Mouse (Mus musculus): ENCODE data around the gene Tmem94. TPM values are rescaled to one million over a fixed set of nuclear protein-coding genes. Genes with fewer than 3 reads are reported as not detected.
"Not testable (repeated sequence)": the region's sequence is repeated elsewhere in the genome, so short reads cannot be mapped to it uniquely, and the experiment has no call there.

The Tmem94 gene
- polyA plus RNA-seq, 1 experiment from 2014 or later, result 16.4 TPM

DNA sequence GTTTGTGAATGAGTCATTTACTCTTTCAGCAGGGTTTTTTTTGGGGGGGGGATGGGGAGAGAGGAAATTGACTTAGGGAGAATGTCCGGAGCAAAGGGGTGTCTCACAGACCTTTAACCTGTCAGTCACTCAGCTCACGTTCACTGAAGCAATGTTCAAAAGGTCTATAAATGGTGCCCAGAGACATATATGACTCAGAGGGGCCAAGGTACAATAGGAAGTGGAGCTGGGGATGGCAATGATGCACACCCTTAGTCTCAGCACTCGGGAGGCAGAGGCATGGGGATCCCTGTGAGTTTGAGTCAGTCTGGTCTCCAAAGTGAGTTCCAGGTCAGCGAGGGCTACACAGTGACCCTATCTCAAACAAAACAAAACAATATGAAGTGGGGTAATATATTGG lies 11.7 kb upstream of the Tmem94 start:
- H3K27me3 ChIP-seq (ENCODE audit: control insufficient read depth, insufficient read depth, low read length), result no peaks in the 10 kb centered on the region
- no peak overlapping the region for H3K4me2 ChIP-seq (replicated peaks; ENCODE audit: low read depth, low read length)
- no peaks in the 10 kb centered on the region for H3K4me1 ChIP-seq (replicated peaks; ENCODE audit: control insufficient read depth, insufficient read depth, low read length)
- H3K4me3 ChIP-seq (ENCODE audit: low read depth, low read length), result no peak overlapping the region
- ATAC-seq (ENCODE audit: low FRiP score) (no peak), DNase-seq (ENCODE audit: low spot score) (no peak)
- H3K27ac ChIP-seq (ENCODE audit: low read depth, low read length), result no peak overlapping the region
- H3K9ac ChIP-seq (ENCODE audit: low read depth, low read length), result no peak overlapping the region
- 71% methylated on average over 4 of the region's 4 CpGs for WGBS
- no peaks in the 10 kb centered on the region for H3K36me3 ChIP-seq (ENCODE audit: control insufficient read depth, insufficient read depth, low read length)
- no peaks in the 10 kb centered on the region for H3K9me3 ChIP-seq (ENCODE audit: control insufficient read depth, low read length)

- ATAC-seq (ENCODE audit: low FRiP score); H3K4me3 ChIP-seq (ENCODE audit: low read depth, low read length); H3K36me3 ChIP-seq (ENCODE audit: control insufficient read depth, insufficient read depth, low read length); H3K27me3 ChIP-seq (ENCODE audit: control insufficient read depth, insufficient read depth, low read length); H3K9ac ChIP-seq (ENCODE audit: low read depth, low read length); DNase-seq (ENCODE audit: low spot score); H3K4me1 ChIP-seq (replicated peaks; ENCODE audit: control insufficient read depth, insufficient read depth, low read length); H3K9me3 ChIP-seq (ENCODE audit: control insufficient read depth, low read length); H3K27ac ChIP-seq (ENCODE audit: low read depth, low read length); H3K4me2 ChIP-seq (replicated peaks; ENCODE audit: low read depth, low read length): not testable (repeated sequence)
- WGBS, result 91% methylated on average over 7 of the region's 7 CpGs
Observed at GRCm38 (mm10) chr11:115762176-115762575, 3.1 kb upstream of the Tmem94 start.

DNA sequence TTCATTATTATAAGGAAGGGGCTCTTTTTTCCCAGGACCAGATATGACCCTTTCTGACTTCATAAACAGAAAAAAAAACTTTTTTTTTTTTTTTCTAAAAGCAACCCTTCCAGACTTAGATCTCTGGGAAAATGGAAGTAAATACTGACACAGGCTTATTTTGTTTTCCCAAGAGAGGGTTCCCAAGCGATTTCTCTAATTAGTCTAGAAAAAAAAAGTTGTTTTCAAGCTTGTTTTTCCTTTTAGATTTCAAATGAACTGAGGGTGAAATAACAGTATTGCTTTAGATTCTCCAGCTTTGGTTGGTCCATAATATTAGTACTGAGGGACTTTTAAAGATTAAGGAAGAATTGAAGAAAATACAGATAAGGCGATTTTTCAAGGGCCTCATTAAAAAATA lies 535 bp upstream of the Tmem94 start:
- H3K4me2 ChIP-seq (replicated peaks; ENCODE audit: low read depth, low read length), result peak overlapping the region; percentile 30
- H3K4me1 ChIP-seq (replicated peaks; ENCODE audit: control insufficient read depth, insufficient read depth, low read length), result 0 out of 2 replicates have a peak, but pooled peaks cover 2% of the 10 kb centered on the region
- H3K27me3 ChIP-seq (ENCODE audit: control insufficient read depth, insufficient read depth, low read length), result no peaks in the 10 kb centered on the region
- no peak overlapping the region for H3K27ac ChIP-seq (ENCODE audit: low read depth, low read length)
- WGBS, result 30% methylated on average over 2 of the region's 2 CpGs
- no peaks in the 10 kb centered on the region for H3K36me3 ChIP-seq (ENCODE audit: control insufficient read depth, insufficient read depth, low read length)
- DNase-seq (ENCODE audit: low spot score) (no peak), ATAC-seq (ENCODE audit: low FRiP score) (0 out of 2 replicates have a peak, but pooled peaks have one; percentile 9)
- H3K4me3 ChIP-seq (ENCODE audit: low read depth, low read length), result peak overlapping the region; percentile 15; the same call in 1 of the 2 replicates
- no peak overlapping the region for H3K9ac ChIP-seq (ENCODE audit: low read depth, low read length)
- no peaks in the 10 kb centered on the region for H3K9me3 ChIP-seq (ENCODE audit: control insufficient read depth, low read length)

- peak overlapping the region; percentile 79 for H3K4me3 ChIP-seq (ENCODE audit: low read depth, low read length)
- H3K4me1 ChIP-seq (replicated peaks; ENCODE audit: control insufficient read depth, insufficient read depth, low read length), result 0 out of 2 replicates have a peak, but pooled peaks cover 2% of the 10 kb centered on the region
- H3K4me2 ChIP-seq (replicated peaks; ENCODE audit: low read depth, low read length), result peak overlapping the region; percentile 83
- no peaks in the 10 kb centered on the region for H3K36me3 ChIP-seq (ENCODE audit: control insufficient read depth, insufficient read depth, low read length)
- peak overlapping the region; percentile 86 for H3K27ac ChIP-seq (ENCODE audit: low read depth, low read length)
- peak; percentile 83 for ATAC-seq (ENCODE audit: low FRiP score)
- WGBS, result under 1% methylated on average over 33 of the region's 34 CpGs
- DNase-seq (ENCODE audit: low spot score), result peak; percentile 69
- no peaks in the 10 kb centered on the region for H3K27me3 ChIP-seq (ENCODE audit: control insufficient read depth, insufficient read depth, low read length)
- H3K9ac ChIP-seq (ENCODE audit: low read depth, low read length), result peak overlapping the region; percentile 99
- H3K9me3 ChIP-seq (ENCODE audit: control insufficient read depth, low read length), result no peaks in the 10 kb centered on the region
Observed at GRCm38 (mm10) chr11:115765607-115766141, 441 bp downstream of the Tmem94 start.

GRCm38 (mm10) chr11:115766356-115766943 lies 1.2 kb downstream of the Tmem94 start:
- Histone ChIP-seq H3K4me3 (ENCODE audit: low read depth, low read length) (peak overlapping the region; percentile 79), H3K36me3 (ENCODE audit: control insufficient read depth, insufficient read depth, low read length) (no peaks in the 10 kb centered on the region), H3K4me1 (replicated peaks; ENCODE audit: control insufficient read depth, insufficient read depth, low read length) (0 out of 2 replicates have a peak, but pooled peaks cover 2% of the 10 kb centered on the region), H3K9ac (ENCODE audit: low read depth, low read length) (peak overlapping the region; percentile 99), H3K27ac (ENCODE audit: low read depth, low read length) (no peak overlapping the region), H3K9me3 (ENCODE audit: control insufficient read depth, low read length) (no peaks in the 10 kb centered on the region), H3K4me2 (replicated peaks; ENCODE audit: low read depth, low read length) (peak overlapping the region; percentile 83), H3K27me3 (ENCODE audit: control insufficient read depth, insufficient read depth, low read length) (no peaks in the 10 kb centered on the region)
- DNase-seq (ENCODE audit: low spot score), result no peak
- WGBS, result 46% methylated on average over 13 of the region's 13 CpGs
- no peak for ATAC-seq (ENCODE audit: low FRiP score)

DNA sequence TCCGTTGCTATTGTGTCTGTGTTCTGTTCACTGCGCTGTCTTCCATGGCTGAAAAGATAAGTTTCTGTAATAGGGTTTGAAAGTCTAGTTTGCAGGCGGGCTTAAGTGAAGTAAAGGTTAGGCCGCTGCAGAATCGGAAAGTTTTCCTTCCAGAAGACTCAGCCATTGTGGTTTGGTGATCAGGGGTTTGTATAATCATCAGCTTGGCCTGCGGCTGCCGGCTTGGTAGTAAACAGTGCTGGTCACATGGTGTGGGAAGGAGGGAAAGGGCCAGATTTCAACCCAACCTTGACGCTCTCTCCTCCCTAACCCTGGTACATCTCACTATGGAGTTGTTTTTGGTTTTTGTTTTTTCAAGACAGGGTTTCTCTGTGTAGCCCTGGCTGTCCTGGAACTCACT lies 1.7 kb downstream of the Tmem94 start:
- no peak overlapping the region for H3K27ac ChIP-seq (ENCODE audit: low read depth, low read length)
- H3K4me1 ChIP-seq (replicated peaks; ENCODE audit: control insufficient read depth, insufficient read depth, low read length), result 0 out of 2 replicates have a peak, but pooled peaks cover 2% of the 10 kb centered on the region
- WGBS, result 90% methylated on average over 8 of the region's 8 CpGs
- DNase-seq (ENCODE audit: low spot score) (no peak), ATAC-seq (ENCODE audit: low FRiP score) (no peak)
- no peaks in the 10 kb centered on the region for H3K36me3 ChIP-seq (ENCODE audit: control insufficient read depth, insufficient read depth, low read length)
- H3K27me3 ChIP-seq (ENCODE audit: control insufficient read depth, insufficient read depth, low read length), result no peaks in the 10 kb centered on the region
- H3K4me3 ChIP-seq (ENCODE audit: low read depth, low read length), result no peak overlapping the region
- H3K4me2 ChIP-seq (replicated peaks; ENCODE audit: low read depth, low read length), result no peak overlapping the region
- no peaks in the 10 kb centered on the region for H3K9me3 ChIP-seq (ENCODE audit: control insufficient read depth, low read length)
- no peak overlapping the region for H3K9ac ChIP-seq (ENCODE audit: low read depth, low read length)

DNA sequence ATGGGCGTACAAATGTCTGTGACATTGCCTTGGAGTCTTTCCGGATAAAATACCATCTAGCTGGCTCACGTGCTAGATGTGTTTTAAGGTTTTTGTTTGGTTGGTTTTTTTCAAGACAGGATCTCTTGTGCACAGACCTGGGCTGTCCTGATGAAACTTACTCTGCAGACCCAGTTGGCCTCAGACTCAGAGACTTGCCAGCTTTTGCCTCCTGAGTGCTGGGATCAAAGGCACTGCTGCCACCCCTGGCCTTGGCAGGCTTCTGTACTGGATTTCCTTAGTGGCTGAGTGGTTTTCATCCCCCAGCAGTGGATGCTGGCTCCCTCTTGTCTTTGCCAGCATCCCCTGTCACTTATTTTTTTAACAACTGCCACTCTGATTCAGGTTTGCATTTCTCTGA lies 3.7 kb downstream of the Tmem94 start:
- Histone ChIP-seq H3K36me3 (ENCODE audit: control insufficient read depth, insufficient read depth, low read length) (no peaks in the 10 kb centered on the region), H3K27me3 (ENCODE audit: control insufficient read depth, insufficient read depth, low read length) (no peaks in the 10 kb centered on the region), H3K4me3 (ENCODE audit: low read depth, low read length) (no peak overlapping the region), H3K4me1 (replicated peaks; ENCODE audit: control insufficient read depth, insufficient read depth, low read length) (0 out of 2 replicates have a peak, but pooled peaks cover 2% of the 10 kb centered on the region), H3K4me2 (replicated peaks; ENCODE audit: low read depth, low read length) (no peak overlapping the region), H3K9me3 (ENCODE audit: control insufficient read depth, low read length) (no peaks in the 10 kb centered on the region), H3K27ac (ENCODE audit: low read depth, low read length) (no peak overlapping the region), H3K9ac (ENCODE audit: low read depth, low read length) (no peak overlapping the region)
- ATAC-seq (ENCODE audit: low FRiP score) (no peak), DNase-seq (ENCODE audit: low spot score) (no peak)
- WGBS, result 91% methylated on average over 3 of the region's 3 CpGs

DNA sequence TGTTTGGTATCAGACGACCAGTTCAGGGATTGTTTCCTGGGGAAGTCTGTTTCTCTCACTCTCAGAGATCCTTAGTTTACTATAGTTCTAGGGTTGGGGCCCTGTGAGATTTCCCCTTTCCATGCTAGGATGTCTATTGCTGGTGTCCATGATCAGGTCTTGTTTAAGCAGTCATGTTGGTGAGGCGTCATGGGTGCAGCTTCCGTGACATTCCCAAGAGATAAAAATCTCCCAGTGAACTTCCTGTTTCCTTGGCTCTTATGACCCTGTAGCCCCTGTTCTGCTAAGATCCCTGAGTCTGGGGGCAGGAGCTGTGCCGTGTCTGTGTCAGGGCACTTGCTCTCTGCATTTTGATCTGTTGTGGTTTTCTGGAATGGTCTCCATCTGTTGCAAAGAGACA lies 9.4 kb downstream of the Tmem94 start:
- ATAC-seq (ENCODE audit: low FRiP score) (no peak), DNase-seq (ENCODE audit: low spot score) (no peak)
- H3K9ac ChIP-seq (ENCODE audit: low read depth, low read length), result no peak overlapping the region
- no peak overlapping the region for H3K27ac ChIP-seq (ENCODE audit: low read depth, low read length)
- H3K27me3 ChIP-seq (ENCODE audit: control insufficient read depth, insufficient read depth, low read length), result no peaks in the 10 kb centered on the region
- no peak overlapping the region for H3K4me2 ChIP-seq (replicated peaks; ENCODE audit: low read depth, low read length)
- H3K4me1 ChIP-seq (replicated peaks; ENCODE audit: control insufficient read depth, insufficient read depth, low read length), result peaks cover 22% of the 10 kb centered on the region
- H3K9me3 ChIP-seq (ENCODE audit: control insufficient read depth, low read length), result no peaks in the 10 kb centered on the region
- no peak overlapping the region for H3K4me3 ChIP-seq (ENCODE audit: low read depth, low read length)
- no peaks in the 10 kb centered on the region for H3K36me3 ChIP-seq (ENCODE audit: control insufficient read depth, insufficient read depth, low read length)
- 72% methylated on average over 4 of the region's 4 CpGs for WGBS

Measured in hindbrain, embryonic 11.5 days (tissue).